Mouse (Mus musculus): ENCODE measurements around the gene Slc13a2.

The Slc13a2 gene

DNA sequence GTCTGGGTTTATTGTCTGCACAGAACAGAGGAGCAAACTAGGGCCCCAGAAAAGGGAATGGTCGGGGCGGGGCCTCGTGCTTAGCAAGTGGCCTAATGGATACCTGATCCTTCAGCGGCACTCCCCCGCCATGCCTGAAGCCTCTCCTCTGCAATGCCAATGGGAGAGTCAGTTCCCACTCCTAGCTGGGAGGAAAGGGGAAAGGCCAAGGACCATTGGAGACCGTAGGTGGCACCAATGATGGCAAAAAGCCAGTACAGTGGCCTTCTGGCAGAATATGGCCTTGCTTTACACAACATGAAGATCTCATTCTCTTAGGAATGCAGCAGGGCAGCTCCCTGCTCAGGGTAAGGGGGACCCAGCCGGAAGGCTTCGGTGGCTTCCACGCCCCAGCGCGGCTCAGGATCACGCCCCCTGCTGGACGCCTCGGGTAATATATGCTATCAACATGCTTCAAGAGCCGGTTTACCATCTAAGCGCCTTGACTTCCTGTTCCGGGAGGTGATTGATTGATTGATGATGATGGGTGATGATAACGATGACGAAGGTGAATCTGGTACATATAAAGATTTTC, 13.8 kb upstream of the Slc13a2 start:
- peak; percentile 81 for DNase-seq (ENCODE audit: low read depth, low spot score)

DNA sequence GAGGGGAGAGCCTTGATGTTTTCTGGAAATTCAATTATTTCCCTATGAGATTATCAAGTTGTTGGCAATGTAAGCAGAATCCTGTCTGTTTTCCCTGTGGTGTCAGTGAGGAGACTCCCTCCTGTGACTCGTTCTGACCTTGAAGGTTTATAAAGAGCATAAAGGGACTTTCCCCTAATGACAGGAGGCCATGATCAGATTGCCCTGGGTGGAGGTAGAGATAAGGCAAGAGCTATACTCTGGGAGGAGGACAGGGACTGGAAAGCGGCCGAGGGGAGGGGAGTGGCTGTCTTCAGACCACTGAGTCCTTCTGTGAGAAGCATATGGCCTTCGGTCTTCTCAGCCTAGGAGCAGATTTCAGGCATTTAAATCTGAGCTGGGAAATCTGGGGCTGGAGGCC, 12.0 kb upstream of the Slc13a2 start:
- no peak for DNase-seq (ENCODE audit: low read depth, low spot score)

DNA sequence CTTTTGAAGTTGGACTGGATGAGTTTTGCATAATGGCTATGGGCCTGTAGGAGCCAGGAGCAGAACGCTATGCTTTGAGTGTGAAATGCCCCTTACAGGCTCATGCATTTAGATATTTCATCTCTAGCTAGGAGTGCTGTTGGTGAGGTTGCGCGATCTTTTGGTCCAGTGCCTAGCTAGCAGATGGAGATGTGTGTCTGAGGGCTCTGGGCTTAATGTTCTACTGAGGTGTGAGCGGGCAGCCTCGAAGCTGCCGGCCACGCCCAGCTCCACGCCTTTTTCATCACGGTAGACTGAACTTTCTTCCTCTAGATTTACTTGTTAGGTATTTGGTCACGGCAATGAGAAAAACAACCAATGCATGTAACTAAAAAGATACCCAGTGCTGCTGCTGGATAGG, 9.2 kb upstream of the Slc13a2 start:
- no peak for DNase-seq (ENCODE audit: low read depth, low spot score)

DNA sequence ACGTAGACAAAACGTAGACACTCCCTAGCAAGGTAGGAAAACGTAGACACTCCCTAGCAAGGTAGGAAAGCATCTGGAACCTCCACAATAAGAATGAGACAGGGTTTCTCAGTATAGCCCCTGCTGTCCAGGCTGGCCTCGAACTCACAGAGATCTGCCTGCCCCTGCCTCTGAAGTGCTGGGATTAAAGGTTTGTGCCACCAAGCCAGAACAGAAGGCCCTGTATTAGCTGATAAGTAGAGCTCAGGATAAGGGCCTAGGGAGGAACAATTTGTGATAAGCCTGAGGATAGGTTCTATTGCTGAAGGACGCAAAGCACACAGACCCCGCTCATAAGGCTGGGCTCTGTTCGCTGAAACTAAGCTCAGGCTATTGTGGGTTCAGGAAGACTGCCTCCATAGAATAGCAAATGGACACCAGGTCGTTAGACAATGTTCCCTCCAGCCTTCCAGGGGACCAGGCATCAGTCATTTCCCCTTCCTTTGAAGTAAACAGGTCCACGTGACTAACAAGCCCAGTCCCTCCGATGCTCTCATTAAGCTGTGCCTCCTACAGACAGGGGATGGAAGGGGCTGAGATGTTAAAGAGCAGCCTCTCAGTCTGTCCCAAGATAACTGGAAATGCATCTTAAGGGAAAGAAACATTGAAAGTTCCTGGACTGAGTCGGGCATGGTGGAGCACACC, 8.3 kb upstream of the Slc13a2 start:
- no peak for DNase-seq (ENCODE audit: low read depth, low spot score)

DNA sequence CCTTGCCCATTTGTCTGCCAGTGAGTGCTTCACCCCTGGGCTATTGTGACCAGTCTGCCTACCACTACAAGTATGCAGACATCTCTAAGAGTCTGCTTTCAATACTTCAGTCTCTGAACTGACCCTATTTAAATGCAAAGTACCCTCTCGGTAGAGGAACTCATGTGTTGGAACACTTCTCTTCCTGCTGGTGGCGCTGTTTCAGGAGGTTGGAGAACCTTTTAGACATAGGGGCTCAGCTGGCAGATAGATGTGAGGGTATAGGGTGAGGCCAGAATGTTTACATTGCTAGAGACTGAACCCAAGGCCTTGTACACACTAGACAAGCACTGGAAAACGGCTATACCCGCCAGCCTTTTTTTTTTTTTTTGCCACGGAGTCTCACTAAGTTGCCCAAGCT, 6.3 kb upstream of the Slc13a2 start:
- DNase-seq (ENCODE audit: low read depth, low spot score) = no peak

DNA sequence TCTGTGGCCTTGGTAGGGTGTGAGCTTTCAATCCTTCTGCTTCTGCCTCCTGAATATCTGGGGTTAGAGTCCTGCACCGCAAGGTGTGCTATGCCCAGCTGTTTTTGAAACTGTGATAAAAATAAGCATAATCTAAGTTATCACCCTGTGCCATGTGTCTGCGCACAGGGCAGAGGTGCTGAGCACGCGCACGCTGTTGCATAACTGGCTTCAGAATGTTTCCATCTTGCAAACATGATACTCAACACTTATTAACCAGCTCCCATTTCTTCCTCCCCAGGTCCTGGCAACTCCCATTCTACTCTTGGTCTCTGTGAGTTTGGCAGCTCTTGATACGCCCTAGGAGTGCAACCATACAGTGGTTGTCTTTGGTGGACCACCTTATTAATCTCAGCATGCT, 5.6 kb upstream of the Slc13a2 start:
- no peak for DNase-seq (ENCODE audit: low read depth, low spot score)

DNA sequence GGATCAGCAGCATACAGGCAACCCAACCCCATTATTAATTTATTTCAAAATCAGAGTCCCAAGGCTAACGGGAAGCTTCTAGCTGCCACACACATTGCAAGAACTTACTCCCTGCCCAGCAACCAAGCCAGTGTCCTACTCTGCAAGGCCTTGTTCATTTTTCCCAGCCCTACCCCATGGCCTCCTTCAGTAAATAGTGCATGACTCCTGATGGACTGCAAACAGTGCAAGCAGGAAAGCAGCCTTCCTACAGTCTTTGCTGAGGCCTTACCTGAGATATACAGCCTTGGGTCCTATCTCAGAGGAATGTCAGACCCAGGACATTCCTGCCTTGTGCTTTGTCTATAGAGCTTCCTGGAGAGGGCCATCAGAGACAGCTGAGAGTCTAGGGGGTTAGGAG, 3.6 kb upstream of the Slc13a2 start:
- no peak for DNase-seq (ENCODE audit: low read depth, low spot score)

DNA sequence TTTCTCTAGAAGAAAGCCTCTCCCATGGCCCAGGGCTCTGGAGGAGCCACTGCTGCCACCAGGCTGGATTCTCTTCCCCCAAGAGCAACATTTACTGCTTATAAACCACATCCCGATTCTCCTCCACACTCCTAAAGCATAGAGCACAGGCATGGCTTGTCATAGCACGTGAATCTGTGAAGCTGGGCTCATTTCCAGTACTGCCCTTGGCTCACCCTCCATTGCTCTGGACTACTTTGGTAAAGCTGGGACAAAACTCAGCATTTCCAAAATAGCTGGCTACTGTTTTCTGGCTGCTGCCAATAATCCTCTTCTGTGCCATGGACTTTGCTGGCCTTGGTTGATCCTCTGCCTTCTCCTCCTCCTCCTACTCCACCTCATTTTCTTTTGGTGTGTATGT, 2.3 kb upstream of the Slc13a2 start:
- no peak for DNase-seq (ENCODE audit: low read depth, low spot score)

DNA sequence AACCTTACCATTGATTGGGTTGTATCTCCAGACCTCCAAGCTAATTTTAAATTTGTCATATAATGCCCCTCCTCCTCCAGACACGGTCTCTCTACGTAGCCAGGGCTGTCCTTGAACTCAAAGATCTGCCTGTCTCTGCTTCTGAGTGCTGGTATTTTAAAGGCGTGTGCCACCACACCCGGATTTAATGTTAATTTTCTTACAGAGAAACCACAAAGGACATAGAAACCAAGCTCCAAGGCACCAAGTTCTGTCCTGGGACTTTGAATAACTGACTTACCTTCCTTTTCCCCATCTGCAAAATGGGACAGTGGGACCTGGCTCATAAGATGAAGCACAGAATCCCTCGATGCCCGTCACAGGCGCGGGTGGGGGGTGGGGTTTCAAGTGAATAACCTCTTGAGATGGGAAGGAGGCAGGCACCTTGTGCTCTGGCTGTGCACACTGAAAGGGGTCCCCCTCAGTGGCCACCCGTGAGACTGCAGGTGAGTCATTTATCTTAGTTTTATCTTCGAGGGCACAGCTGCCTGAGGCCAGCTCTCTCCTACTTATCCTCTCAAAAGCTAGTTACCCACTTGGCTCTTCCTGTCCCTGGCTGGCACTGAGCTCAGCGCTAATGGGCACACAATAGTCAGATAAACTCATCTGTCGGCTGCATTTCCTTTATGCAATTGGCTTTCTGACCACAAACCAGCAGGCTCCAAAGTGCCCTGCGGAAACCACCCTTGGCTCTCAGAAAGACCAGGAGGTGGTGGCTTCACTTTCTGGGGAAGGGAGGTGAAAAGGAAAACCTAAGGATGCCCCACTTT, 612 bp downstream of the Slc13a2 start:
- DNase-seq (ENCODE audit: low read depth, low spot score) = no peak

DNA sequence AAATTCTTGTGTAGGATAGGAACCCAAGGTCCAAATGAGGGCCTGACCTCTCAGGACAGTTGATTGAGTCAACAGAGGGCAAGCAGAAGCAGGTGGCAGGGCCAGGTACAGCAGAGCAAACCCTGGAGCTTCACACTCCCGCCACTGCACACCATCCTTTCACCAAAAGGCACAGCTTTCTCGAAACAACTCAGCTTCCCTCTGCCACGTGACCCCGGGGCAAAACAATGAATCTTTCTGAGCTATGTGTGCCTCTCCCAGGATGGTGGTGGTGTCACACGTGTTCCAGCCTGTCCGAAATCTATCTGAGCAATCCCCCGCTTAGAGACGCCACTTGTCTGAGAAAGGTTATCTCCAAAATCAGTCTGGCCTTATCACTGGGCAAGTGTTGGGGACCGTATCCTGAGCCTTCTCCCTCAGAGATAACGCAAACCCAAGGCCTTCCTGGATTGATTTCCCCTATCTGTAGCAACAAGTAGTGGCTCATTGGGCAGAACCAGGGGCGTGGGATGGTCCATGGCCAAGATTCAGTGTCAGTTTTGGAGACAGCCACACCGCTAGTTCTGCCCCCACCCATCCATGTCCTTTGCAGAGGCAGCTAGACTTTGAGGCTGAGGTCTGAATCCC, 1.6 kb downstream of the Slc13a2 start:
- DNase-seq (ENCODE audit: low read depth, low spot score) = no peak

DNA sequence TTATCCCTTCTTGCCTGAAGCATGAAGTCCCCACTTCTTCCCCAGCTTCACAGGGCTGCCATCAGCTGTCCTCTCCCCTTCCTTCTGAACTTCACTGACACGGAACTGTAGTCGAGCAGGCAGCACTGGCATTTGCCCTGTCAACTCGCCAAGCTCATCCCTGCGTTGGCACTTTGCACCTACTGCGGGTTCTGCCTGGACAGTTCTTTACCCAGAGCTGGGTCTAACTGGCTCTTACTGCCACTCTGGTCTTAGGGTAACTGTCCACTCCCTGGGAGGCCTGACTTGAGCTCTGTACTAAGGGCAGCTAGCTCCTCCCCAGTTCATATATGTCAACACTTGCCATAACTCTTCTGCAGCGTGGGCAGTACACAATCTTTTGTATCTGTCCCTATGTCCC, 5.2 kb downstream of the Slc13a2 start:
- no peak for DNase-seq (ENCODE audit: low read depth, low spot score)

DNA sequence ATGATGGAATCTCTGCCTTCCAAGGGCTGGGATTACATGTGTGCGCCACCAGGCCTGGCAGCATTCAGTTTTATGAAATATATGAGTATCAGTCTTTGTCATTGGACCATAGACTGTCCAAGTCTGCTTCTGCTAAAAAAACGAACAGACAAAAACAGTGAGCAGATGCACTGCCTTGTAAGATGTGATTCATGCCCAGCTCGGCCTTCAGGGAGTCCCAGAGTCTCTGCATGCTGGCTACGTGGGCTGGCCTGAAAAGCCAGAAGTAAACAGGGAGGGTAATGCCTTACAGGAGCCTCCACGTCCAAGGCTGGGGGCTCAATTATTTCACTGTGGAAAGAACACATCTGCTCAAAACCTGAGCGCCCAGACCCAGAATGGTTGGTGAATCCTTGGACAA, 9.2 kb downstream of the Slc13a2 start:
- DNase-seq (ENCODE audit: low read depth, low spot score) = no peak

DNA sequence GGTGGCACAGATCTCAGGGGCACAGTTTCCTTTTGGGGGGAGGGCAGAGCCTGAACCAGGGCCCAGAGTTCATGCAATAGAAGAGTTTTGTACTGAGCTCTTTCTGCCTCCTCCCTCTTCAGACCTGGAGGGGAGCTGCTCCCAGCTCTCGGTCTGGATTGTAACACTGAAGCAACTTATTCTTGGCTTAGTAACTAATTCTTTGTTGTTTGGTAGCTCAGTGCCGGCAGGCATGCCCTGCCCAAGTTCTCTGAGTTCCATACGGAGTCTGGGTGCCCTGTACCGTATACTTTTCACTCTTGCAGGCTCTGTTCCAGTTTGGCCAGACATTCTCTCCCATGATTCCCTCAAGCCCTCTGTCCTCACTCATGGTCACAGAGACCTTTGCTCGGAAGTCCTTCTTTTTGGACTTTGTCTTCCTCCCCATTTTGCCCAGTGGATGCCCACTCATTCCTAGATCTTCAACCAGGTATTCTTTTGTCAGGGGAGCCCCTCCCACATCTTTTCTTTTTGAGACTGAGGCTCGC, 9.6 kb downstream of the Slc13a2 start:
- no peak for DNase-seq (ENCODE audit: low read depth, low spot score)

DNA sequence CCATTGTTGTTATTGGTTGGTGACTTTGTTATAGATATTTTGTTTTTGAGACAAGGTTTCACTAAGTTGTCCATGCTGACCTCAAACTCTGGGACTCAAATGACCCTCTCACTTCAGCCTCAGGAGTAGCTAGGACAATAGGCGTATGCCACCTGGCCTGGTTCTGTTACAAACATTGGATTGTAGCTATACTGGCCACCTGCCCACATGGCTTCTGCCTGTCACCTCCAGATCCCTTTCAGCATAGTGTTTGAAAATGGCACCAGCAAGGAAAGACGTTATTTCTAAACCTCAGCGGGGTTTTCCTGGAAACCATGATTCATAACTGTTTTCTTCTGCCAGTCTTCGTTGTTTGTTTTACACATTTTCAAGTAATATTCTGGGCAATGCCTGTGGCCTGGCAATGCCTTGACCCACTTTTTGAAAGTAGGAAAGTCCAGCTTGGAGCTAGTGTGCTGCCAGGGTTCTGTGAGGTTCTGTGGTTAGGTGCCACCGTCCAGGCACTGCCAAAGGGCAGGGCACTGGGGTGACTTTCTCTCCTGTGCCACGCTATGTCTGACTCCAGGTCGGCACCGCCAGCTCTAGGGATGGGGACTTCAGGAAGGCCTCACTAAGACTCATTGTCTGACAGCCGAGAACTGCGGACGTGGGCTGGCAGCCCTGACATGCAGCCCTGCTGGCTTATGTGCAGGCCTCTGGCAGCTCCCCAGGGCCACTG, 10.3 kb downstream of the Slc13a2 start:
- no peak for DNase-seq (ENCODE audit: low read depth, low spot score)

DNA sequence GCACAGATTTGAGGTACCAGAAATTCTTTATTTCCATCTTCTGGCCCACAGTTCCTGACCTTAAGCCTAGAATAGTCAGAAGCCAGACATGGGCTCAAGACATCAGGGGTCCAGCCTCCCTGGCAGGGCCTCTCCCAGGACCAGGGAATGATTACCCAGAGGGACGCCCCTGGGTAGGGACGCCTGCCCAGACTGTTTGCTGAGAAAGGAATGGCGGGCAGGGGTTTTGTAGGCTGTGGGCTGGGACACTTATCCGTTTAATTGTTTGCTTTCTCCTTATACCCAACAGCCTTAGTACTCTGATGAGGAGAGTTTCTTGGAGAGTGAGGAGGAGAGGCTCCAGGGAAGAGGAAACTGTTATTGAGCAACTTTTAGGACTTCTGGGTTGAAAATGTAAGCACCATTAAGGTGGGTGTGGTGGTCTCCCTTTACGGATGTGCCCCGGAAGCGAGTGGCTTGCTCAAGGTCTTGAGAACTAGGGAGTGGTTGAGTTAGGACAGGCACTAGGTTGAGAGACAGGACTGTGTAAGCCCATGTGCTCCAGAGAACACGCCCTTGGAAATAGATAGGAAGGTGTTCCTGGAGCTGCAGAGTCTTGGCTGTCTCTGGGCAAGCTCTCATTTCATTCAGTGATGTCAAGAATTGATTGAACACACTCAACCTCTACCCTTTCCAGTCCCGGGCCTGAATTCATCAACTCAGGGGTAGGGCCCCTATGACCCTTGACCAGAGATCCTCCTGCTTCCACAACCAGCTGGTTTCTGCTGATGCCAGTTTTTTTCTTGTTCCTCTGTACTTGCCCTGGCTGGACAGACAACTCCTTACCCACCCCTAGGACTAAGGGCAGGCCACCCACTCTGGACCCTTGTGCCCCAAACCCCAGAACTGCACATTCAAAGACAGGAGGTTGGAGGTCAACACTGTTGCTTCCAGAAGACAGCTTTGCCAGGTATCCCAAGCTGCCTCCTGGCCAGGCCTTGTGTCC, 13.5 kb downstream of the Slc13a2 start:
- no peak for DNase-seq (ENCODE audit: low read depth, low spot score)

DNA sequence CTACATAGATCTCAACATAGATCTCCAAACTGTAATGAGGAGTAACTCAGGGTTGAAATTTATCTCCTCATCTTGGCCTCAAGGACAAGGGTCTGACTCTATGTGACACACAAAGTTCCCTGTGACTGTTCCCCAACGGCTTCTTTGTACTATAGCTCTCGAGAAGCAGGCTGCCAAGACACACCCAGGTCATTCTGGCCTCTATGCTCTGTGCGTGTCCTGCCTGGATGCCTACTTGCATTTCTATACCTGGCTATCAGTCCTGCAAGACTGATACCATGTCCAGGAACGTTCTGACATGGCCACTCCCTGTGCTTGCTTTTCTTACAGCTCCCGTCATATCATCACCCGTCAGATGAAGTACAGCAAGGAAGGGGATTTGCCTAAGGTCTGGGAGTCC, 20.0 kb downstream of the Slc13a2 start:
- no peak for DNase-seq (ENCODE audit: low read depth, low spot score)

DNA sequence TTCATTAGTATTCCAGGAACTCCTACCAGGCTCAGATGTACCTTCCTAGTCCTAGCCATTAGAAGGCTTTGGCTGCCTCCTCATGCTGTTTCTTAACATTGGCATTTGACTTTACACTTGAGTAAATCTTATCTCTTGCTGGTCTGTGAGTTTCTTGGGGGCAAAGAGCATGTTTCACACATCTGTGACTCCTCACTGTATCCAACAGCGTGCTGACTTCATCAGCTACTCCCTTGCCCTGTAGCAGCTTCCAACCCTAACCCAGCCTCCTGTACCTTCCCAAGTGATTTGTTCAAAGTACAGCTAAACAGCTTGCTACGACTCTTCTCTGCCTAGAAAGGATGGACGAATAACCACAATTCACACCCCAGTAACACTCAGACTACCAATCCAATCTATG, 20.5 kb downstream of the Slc13a2 start:
- DNase-seq (ENCODE audit: low read depth, low spot score) = no peak

DNA sequence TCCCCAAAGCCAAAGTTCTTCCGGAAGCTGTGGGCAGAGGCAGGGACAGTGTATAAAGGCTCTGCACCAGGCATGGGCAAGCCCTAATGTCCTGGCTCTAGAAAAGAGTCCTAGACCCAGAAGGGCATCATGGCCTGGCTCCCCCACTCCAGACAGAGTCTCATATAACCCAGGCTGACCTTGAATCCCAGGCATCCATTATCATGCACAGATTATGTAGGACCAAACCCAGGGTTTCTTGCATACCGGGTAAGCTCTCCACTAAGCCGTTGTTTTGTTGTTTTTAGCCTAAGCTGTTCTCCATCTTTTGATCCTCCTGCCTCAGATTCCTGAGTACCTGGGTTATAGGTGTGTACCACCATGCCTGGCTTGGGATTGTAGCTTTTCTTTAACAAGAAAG, 21.1 kb downstream of the Slc13a2 start:
- DNase-seq (ENCODE audit: low read depth, low spot score) = no peak

DNA sequence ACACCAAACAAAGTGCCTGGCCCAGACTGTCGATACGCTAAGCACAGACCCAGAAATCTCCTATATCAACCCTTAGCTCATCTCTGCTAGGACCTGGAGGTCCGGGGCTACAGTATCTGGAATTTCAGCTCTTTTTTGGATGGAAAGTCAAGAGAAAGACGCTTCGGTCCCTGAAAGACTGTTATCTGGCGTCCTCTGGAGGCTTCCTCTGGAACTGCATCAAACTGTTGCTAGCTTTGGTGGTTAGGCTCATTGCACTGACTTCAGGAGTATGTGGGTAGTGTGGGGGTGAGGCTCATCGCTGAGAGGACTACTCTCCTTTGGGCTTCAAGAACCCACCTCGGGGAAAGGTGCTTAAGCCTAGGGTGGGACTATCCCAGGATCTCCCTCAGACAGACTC, 22.3 kb downstream of the Slc13a2 start:
- DNase-seq (ENCODE audit: low read depth, low spot score) = peak; percentile 79

DNA sequence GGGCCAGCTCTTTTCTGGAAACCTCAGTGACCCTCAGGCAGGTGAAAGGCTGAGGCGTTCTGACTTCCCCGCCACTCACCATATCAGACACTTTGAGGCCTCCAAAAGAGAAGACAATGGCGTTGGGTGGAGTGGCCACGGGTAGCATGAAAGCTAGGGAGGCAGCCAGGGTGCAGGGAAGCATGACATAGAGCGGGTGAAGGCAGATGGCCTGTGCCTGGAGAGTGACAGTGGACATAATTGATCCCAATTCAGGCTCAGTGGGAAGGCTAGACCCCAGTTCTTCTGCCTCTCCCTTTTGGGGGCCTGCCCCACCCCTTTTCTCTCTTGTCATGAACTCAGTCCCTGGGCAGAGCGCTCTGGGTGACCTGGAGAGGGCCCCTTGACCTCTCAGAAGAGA, 23.8 kb downstream of the Slc13a2 start:
- no peak for DNase-seq (ENCODE audit: low read depth, low spot score)
